In the genomic region with DNA sequence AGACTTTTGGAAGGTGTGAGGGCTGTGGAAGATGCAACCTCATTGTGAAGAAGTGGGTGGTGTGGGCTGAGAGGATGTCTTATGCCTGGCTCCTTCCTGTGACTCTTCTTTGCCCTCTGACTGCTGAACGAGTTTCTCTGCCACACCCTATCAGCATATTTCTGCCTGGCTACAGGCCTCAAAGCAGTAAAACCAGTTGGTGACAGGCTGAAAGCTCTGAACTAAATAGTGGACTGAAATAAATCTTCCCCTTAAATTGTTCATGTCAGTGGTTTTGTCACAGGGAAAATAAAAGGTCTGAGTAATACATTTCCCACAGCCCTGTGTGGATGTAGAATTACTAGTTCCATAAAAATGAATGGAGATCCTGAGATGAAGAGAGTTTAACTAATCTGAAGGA, we compare ENCODE assay signal across 17 mouse cellular contexts.
DNase-seq lines count a peak whose midpoint lies in the region; ATAC-seq lines count a peak whose summit lies in the region.
"Had no signal": no experiment of that assay in that cellular context is flagged by ENCODE, and none has a peak within 500 bp of the region (broad histone marks: within the 10 kb centered on the region; RNA-seq: fewer than 3 reads in every experiment).

No protein-coding gene starts in this region.

- no peak overlapping the region for H3K4me2 ChIP-seq in stomach, embryonic 14.5 days (replicated peaks; ENCODE audit: low read depth, low read length)
- H3K4me2 ChIP-seq: heart, embryonic 13.5 days; liver, embryonic 12.5 days; midbrain, embryonic 12.5 days; neural tube, embryonic 13.5 days had no signal

- no peak overlapping the region for H3K27ac ChIP-seq in stomach, embryonic 14.5 days (ENCODE audit: low read length)
- H3K27ac ChIP-seq: heart, embryonic 13.5 days; liver, embryonic 12.5 days; midbrain, embryonic 12.5 days; neural tube, embryonic 13.5 days had no signal

- no peak overlapping the region for H3K9ac ChIP-seq in stomach, embryonic 14.5 days (replicated peaks; ENCODE audit: low read depth, low read length)
- H3K9ac ChIP-seq: heart, embryonic 13.5 days; liver, embryonic 12.5 days; midbrain, embryonic 12.5 days; neural tube, embryonic 13.5 days had no signal

- DNase-seq in adrenal gland, adult 2 months, result peak; percentile 15
- no peak for DNase-seq in adrenal gland, postnatal 36 days
- peak; percentile 22 for DNase-seq in lung, postnatal 36 days
- DNase-seq in lung, postnatal 10 days, result no peak
- peak; percentile 26 for DNase-seq in forelimb bud, embryonic 11.5 days (ENCODE audit: low read depth, low spot score)
- DNase-seq in ovary, adult 18-20 months (ENCODE audit: low spot score), result no peak
- DNase-seq in thymus, postnatal 25 days, result no peak
- DNase-seq: adrenal gland, postnatal 14 days; cerebellum, postnatal 25 days; gastrocnemius, postnatal 25 days; kidney, adult 18-20 months; spleen, adult 18-20 months had no signal

- no peaks in the 10 kb centered on the region for H3K4me1 ChIP-seq in stomach, embryonic 14.5 days (ENCODE audit: control insufficient read depth, insufficient read depth, low read length)
- H3K4me1 ChIP-seq: liver, embryonic 12.5 days; midbrain, embryonic 12.5 days; neural tube, embryonic 13.5 days had no signal

- H3K27me3 ChIP-seq in stomach, embryonic 14.5 days (ENCODE audit: control insufficient read depth, insufficient read depth, low read length), result no peaks in the 10 kb centered on the region
- H3K27me3 ChIP-seq: heart, embryonic 13.5 days; liver, embryonic 12.5 days; midbrain, embryonic 12.5 days; neural tube, embryonic 13.5 days had no signal

- peak; percentile 46; the same call in 1 of the 2 replicates for ATAC-seq in stomach, embryonic 14.5 days (ENCODE audit: insufficient number of reproducible peaks, insufficient read depth, low FRiP score, low read depth)
- ATAC-seq: liver, embryonic 12.5 days had no signal

- no peaks in the 10 kb centered on the region for H3K36me3 ChIP-seq in stomach, embryonic 14.5 days (ENCODE audit: control insufficient read depth, insufficient read depth, low read length)
- H3K36me3 ChIP-seq: heart, embryonic 13.5 days; liver, embryonic 12.5 days; midbrain, embryonic 12.5 days; neural tube, embryonic 13.5 days had no signal

- WGBS in stomach, embryonic 14.5 days, result 12% methylated on average over 1 of the region's 1 CpGs

- H3K4me3 ChIP-seq in stomach, embryonic 14.5 days (ENCODE audit: low read depth, low read length), result no peak overlapping the region
- H3K4me3 ChIP-seq: heart, embryonic 13.5 days; liver, embryonic 12.5 days; midbrain, embryonic 12.5 days; neural tube, embryonic 13.5 days had no signal

- H3K9me3 ChIP-seq in stomach, embryonic 14.5 days (ENCODE audit: control insufficient read depth, low read depth, low read length), result no peaks in the 10 kb centered on the region
- H3K9me3 ChIP-seq: heart, embryonic 13.5 days; liver, embryonic 12.5 days; midbrain, embryonic 12.5 days; neural tube, embryonic 13.5 days had no signal

Comparison
In these comparisons a context has a peak if more than half of its experiments do, and no peak if none do; other contexts are left out.
1. DNase-seq: peak in adrenal gland, adult 2 months (single experiment), lung, postnatal 36 days (single experiment) and forelimb bud, embryonic 11.5 days (single experiment); none in adrenal gland, postnatal 36 days (0 of 2), lung, postnatal 10 days (single experiment), ovary, adult 18-20 months (single experiment) and thymus, postnatal 25 days (single experiment).